Mouse (Mus musculus) stomach, embryonic 16.5 days (tissue): ENCODE results near the gene Gm14137. TPM values are rescaled to one million over a fixed set of nuclear protein-coding genes. Genes with fewer than 3 reads are reported as not detected.

Experiments
- ATAC-seq: fragments of 200-750 bp; cut with Nextera tagmentation; 2 replicates; pipeline ENCODE4 v1.8.0; 2017; ENCODE audit warnings: moderate number of reproducible peaks, moderate TSS enrichment; ENCODE audit not compliant: insufficient read depth, low FRiP score
- H3K27ac ChIP-seq: fragments of 300-500 bp; sonication (generic); 2 replicates; pipeline ENCODE4 v1.5.1; 2014; ENCODE audit warnings: low read length
- H3K27me3 ChIP-seq: fragments of 300-500 bp; sonication (generic); 2 replicates; pipeline ENCODE4 v1.6.1; 2014; ENCODE audit warnings: low read length, control low read depth, mixed read lengths; ENCODE audit not compliant: control insufficient read depth, insufficient read depth
- H3K36me3 ChIP-seq: fragments of 300-500 bp; sonication (generic); 2 replicates; pipeline ENCODE4 v1.6.1; 2014; ENCODE audit warnings: low read length; ENCODE audit not compliant: control insufficient read depth, insufficient read depth
- H3K4me1 ChIP-seq: fragments of 300-500 bp; sonication (generic); 2 replicates; pipeline ENCODE4 v1.6.1; 2014; ENCODE audit warnings: low read length, control low read depth, mixed read lengths; ENCODE audit not compliant: control insufficient read depth, insufficient read depth
- H3K4me2 ChIP-seq: fragments of 300-500 bp; sonication (generic); 2 replicates; pipeline ENCODE4 v1.6.1; 2014; ENCODE audit warnings: low read depth, low read length, mixed read lengths
- H3K4me3 ChIP-seq: fragments of 300-500 bp; sonication (generic); replicated peaks from 2 replicates; pipeline ENCODE4 v1.5.1; 2014; ENCODE audit warnings: mild to moderate bottlenecking, low read length
- H3K9ac ChIP-seq: fragments of 300-500 bp; sonication (generic); 2 replicates; pipeline ENCODE4 v1.6.1; 2014; ENCODE audit warnings: low read length
- H3K9me3 ChIP-seq: fragments of 300-500 bp; sonication (generic); replicated peaks from 2 replicates; pipeline ENCODE4 v1.6.1; 2016; ENCODE audit warnings: low read length, control low read depth; ENCODE audit not compliant: control insufficient read depth
- WGBS: fragments of 180-500 bp; shearing (Covaris S2); extraction: QIAGEN DNeasy Blood & Tissue Kit; methylation state at CpG from one replicate; pipeline ENCODE4 v1.1.7; 2014; 5-methylcytosine and 5-hydroxymethylcytosine counted together
- polyA plus RNA-seq: library from polyadenylated mRNA; unstranded; fragments of >200 nt; fragmentation: Nextera tagmentation; extraction: Ambion mirVana; gene quantifications from 2 replicates; pipeline ENCODE4 v1.2.1, GENCODE M21; 2015

Gm14137 gene
- polyA plus RNA-seq, 1 experiment from 2014 or later = 3.6 TPM

GRCm38 (mm10) chr2:119167866-119168256 lies 6.4 kb upstream of the Gm14137 start:
- no peaks in the 10 kb centered on the region for H3K9me3 ChIP-seq
- H3K9ac ChIP-seq = peak overlapping the region; percentile 67
- no peaks in the 10 kb centered on the region for H3K27me3 ChIP-seq
- no peak overlapping the region for H3K27ac ChIP-seq
- peaks cover 14% of the 10 kb centered on the region for H3K4me1 ChIP-seq
- H3K4me3 ChIP-seq = peak overlapping the region; percentile 63
- no peak; the same call in 1 of the 2 replicates for ATAC-seq
- peak overlapping the region; percentile 100 for H3K4me2 ChIP-seq
- H3K36me3 ChIP-seq = no peaks in the 10 kb centered on the region; the same call in 1 of the 2 replicates
- 4% methylated on average over 26 of the region's 26 CpGs for WGBS

GRCm38 (mm10) chr2:119170282-119170681 lies 4.0 kb upstream of the Gm14137 start:
- H3K4me2 ChIP-seq = no peak overlapping the region
- ATAC-seq = no peak
- peaks cover 23% of the 10 kb centered on the region for H3K4me1 ChIP-seq
- no peaks in the 10 kb centered on the region for H3K9me3 ChIP-seq
- no peak overlapping the region for H3K4me3 ChIP-seq
- H3K27me3 ChIP-seq = no peaks in the 10 kb centered on the region
- H3K36me3 ChIP-seq = no peaks in the 10 kb centered on the region; the same call in 1 of the 2 replicates
- H3K9ac ChIP-seq = no peak overlapping the region
- no peak overlapping the region for H3K27ac ChIP-seq
- 84% methylated on average over 2 of the region's 2 CpGs for WGBS

GRCm38 (mm10) chr2:119171574-119171973 lies 2.7 kb upstream of the Gm14137 start:
- H3K36me3 ChIP-seq = no peaks in the 10 kb centered on the region; the same call in 1 of the 2 replicates
- H3K9ac ChIP-seq = no peak overlapping the region
- no peak overlapping the region for H3K4me3 ChIP-seq
- H3K27ac ChIP-seq = no peak overlapping the region
- ATAC-seq = no peak
- H3K4me2 ChIP-seq = no peak overlapping the region
- H3K27me3 ChIP-seq = no peaks in the 10 kb centered on the region
- no peaks in the 10 kb centered on the region for H3K9me3 ChIP-seq
- 53% methylated on average over 8 of the region's 8 CpGs for WGBS
- peaks cover 23% of the 10 kb centered on the region for H3K4me1 ChIP-seq

GRCm38 (mm10) chr2:119172446-119172845 lies 1.9 kb upstream of the Gm14137 start:
- H3K4me3 ChIP-seq = no peak overlapping the region
- peaks cover 15% of the 10 kb centered on the region; the same call in 1 of the 2 replicates for H3K4me1 ChIP-seq
- H3K4me2 ChIP-seq = no peak overlapping the region
- H3K36me3 ChIP-seq = no peaks in the 10 kb centered on the region; the same call in 1 of the 2 replicates
- no peaks in the 10 kb centered on the region for H3K9me3 ChIP-seq
- no peak overlapping the region for H3K9ac ChIP-seq
- H3K27ac ChIP-seq = no peak overlapping the region
- 89% methylated on average over 7 of the region's 7 CpGs for WGBS
- H3K27me3 ChIP-seq = no peaks in the 10 kb centered on the region
- no peak for ATAC-seq

- no peaks in the 10 kb centered on the region; the same call in 1 of the 2 replicates for H3K36me3 ChIP-seq
- H3K4me3 ChIP-seq = no peak overlapping the region
- H3K9me3 ChIP-seq = no peaks in the 10 kb centered on the region
- no peak overlapping the region for H3K9ac ChIP-seq
- WGBS = 17% methylated on average over 13 of the region's 13 CpGs
- ATAC-seq = peak; percentile 14; the same call in 1 of the 2 replicates
- H3K27me3 ChIP-seq = no peaks in the 10 kb centered on the region
- H3K4me2 ChIP-seq = peak overlapping the region; percentile 17; the same call in 1 of the 2 replicates
- peaks cover 15% of the 10 kb centered on the region; the same call in 1 of the 2 replicates for H3K4me1 ChIP-seq
- no peak overlapping the region; the same call in 1 of the 2 replicates for H3K27ac ChIP-seq
These were observed 1.3 kb upstream of the Gm14137 start for GRCm38 (mm10) chr2:119172862-119173576.

GRCm38 (mm10) chr2:119174866-119175265 lies 557 bp downstream of the Gm14137 start:
- H3K4me1 ChIP-seq = peaks cover 15% of the 10 kb centered on the region; the same call in 1 of the 2 replicates
- H3K4me3 ChIP-seq = no peak overlapping the region
- peak overlapping the region; percentile 13; the same call in 1 of the 2 replicates for H3K9ac ChIP-seq
- no peak overlapping the region for H3K4me2 ChIP-seq
- H3K27me3 ChIP-seq = no peaks in the 10 kb centered on the region
- peak overlapping the region; percentile 54; the same call in 1 of the 2 replicates for H3K27ac ChIP-seq
- no peaks in the 10 kb centered on the region; the same call in 1 of the 2 replicates for H3K36me3 ChIP-seq
- no peaks in the 10 kb centered on the region for H3K9me3 ChIP-seq
- 70% methylated on average over 14 of the region's 14 CpGs for WGBS
- ATAC-seq = no peak

- no peak overlapping the region for H3K4me3 ChIP-seq
- H3K4me1 ChIP-seq = peaks cover 15% of the 10 kb centered on the region; the same call in 1 of the 2 replicates
- 59% methylated on average over 6 of the region's 6 CpGs for WGBS
- H3K9ac ChIP-seq = no peak overlapping the region
- ATAC-seq = no peak
- H3K27me3 ChIP-seq = no peaks in the 10 kb centered on the region
- H3K27ac ChIP-seq = no peak overlapping the region
- no peak overlapping the region for H3K4me2 ChIP-seq
- no peaks in the 10 kb centered on the region for H3K9me3 ChIP-seq
- H3K36me3 ChIP-seq = no peaks in the 10 kb centered on the region; the same call in 1 of the 2 replicates
These were observed 1.3 kb downstream of the Gm14137 start for GRCm38 (mm10) chr2:119175614-119176013.

- no peak overlapping the region for H3K27ac ChIP-seq
- H3K9me3 ChIP-seq = no peaks in the 10 kb centered on the region
- ATAC-seq = no peak
- WGBS = 65% methylated on average over 3 of the region's 3 CpGs
- no peak overlapping the region for H3K4me2 ChIP-seq
- H3K4me3 ChIP-seq = no peak overlapping the region
- no peaks in the 10 kb centered on the region; the same call in 1 of the 2 replicates for H3K36me3 ChIP-seq
- H3K27me3 ChIP-seq = no peaks in the 10 kb centered on the region
- H3K9ac ChIP-seq = no peak overlapping the region
- peaks cover 15% of the 10 kb centered on the region; the same call in 1 of the 2 replicates for H3K4me1 ChIP-seq
These were observed 2.5 kb downstream of the Gm14137 start for GRCm38 (mm10) chr2:119176761-119177160.

GRCm38 (mm10) chr2:119177384-119177939 lies 3.2 kb downstream of the Gm14137 start:
- no peak overlapping the region for H3K9ac ChIP-seq
- no peaks in the 10 kb centered on the region for H3K9me3 ChIP-seq
- no peak overlapping the region for H3K4me2 ChIP-seq
- WGBS = 92% methylated on average over 5 of the region's 5 CpGs
- no peaks in the 10 kb centered on the region for H3K36me3 ChIP-seq
- no peaks in the 10 kb centered on the region for H3K27me3 ChIP-seq
- no peak for ATAC-seq
- H3K4me1 ChIP-seq = peaks cover 13% of the 10 kb centered on the region; the same call in 1 of the 2 replicates
- no peak overlapping the region for H3K4me3 ChIP-seq
- H3K27ac ChIP-seq = no peak overlapping the region
